Mouse (Mus musculus): ENCODE results near the gene Gm17416.
A peak's percentile ranks its signal among the peaks of the same experiment; 100 is the strongest.

DNA sequence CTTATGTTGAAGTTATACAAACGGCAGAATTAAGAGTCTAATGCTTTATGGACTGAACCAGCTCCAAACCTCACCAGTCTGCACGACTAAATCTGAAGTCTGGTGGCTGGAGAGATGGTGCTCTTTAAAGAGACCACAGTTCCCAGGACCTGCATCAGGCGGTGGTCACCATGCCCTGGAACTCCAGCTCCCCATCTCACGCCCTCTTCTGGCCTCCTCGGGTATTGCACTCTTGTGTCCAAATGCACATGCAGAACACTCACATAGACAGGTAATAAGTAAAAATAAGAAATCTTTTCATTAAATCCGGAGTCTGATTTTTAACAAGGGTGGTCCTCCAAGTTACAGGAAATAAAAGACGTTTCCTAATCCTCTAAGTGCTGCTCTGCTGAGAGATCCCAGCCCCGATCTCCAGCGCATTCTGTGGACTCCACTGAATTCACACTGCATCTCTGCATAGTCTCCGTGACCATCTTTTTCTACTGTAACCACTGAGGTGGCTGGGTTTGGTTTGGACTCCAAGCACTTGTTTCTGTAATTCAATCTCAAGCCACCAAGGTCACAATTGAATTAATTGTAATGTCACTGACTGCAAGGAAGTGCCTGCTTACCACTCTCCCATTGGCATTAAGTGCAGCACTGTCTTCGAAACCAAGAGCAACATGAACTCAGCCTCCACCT is 3.1 kb downstream of the Gm17416 start, which contains the start of gene Defb21:
- peak; percentile 55 for TF ChIP-seq CTCF (IDR thresholded peaks at IDR 0.05; ENCODE audit: borderline replicate concordance, extremely low read depth, insufficient read depth, insufficient read length)
- no peak for TF ChIP-seq POLR2A (IDR thresholded peaks at IDR 0.05; ENCODE audit: borderline replicate concordance, extremely low read depth, insufficient read depth, insufficient read length, poor library complexity, severe bottlenecking)
